Mouse (Mus musculus) small intestine, adult 2 months (tissue): Measurements from ENCODE around the gene Fbxl20. TPM values are rescaled to one million over a fixed set of nuclear protein-coding genes. Genes with fewer than 3 reads are reported as not detected.

Experiments used
- H3K27ac ChIP-seq: fragments of 200-500 bp; 2 replicates; pipeline ENCODE4 v1.5.1; 2012; ENCODE audit warnings: low read depth, low read length, control low read depth, inconsistent platforms; ENCODE audit not compliant: insufficient read depth
- H3K27me3 ChIP-seq: fragments of 200-500 bp; 2 replicates; pipeline ENCODE4 v1.6.1; 2012; ENCODE audit warnings: mild to moderate bottlenecking, moderate library complexity, low read length, inconsistent platforms; ENCODE audit not compliant: control insufficient read depth, insufficient read depth
- H3K36me3 ChIP-seq: fragments of 200-500 bp; 2 replicates; pipeline ENCODE4 v1.6.1; 2012; ENCODE audit warnings: mild to moderate bottlenecking, low read length, control low read depth, inconsistent platforms; ENCODE audit not compliant: control insufficient read depth, insufficient read depth
- H3K4me1 ChIP-seq: fragments of 200-500 bp; 2 replicates; pipeline ENCODE4 v1.6.1; 2012; ENCODE audit warnings: low read length, inconsistent platforms, mixed read lengths; ENCODE audit not compliant: control insufficient read depth, insufficient read depth, insufficient read length
- H3K4me3 ChIP-seq: fragments of 200-500 bp; 2 replicates; pipeline ENCODE4 v1.5.1; 2012; ENCODE audit warnings: low read depth, mild to moderate bottlenecking, control low read depth, inconsistent platforms, low read length, moderate library complexity
- CTCF ChIP-seq: fragments of 200-500 bp; IDR thresholded peaks from 2 replicates; pipeline ENCODE4 v1.5.1; 2012; ENCODE audit warnings: low read depth, mild to moderate bottlenecking, control low read depth, inconsistent platforms, low read length, moderate library complexity, mixed read lengths; ENCODE audit not compliant: insufficient replicate concordance, insufficient read length; ENCODE audit errors: extremely low read depth
- POLR2A ChIP-seq: fragments of 200-500 bp; IDR thresholded peaks from 2 replicates; pipeline ENCODE4 v1.6.1; 2012; ENCODE audit warnings: low read depth, mild to moderate bottlenecking, control low read depth, inconsistent platforms, low read length, moderate library complexity
- WGBS: fragments of 180-500 bp; shearing (Covaris S2); methylation state at CpG from one replicate; pipeline ENCODE4 v1.1.7; 2018; 5-methylcytosine and 5-hydroxymethylcytosine counted together
- polyA plus RNA-seq: library from polyadenylated mRNA; depleted of rRNA; stranded (reverse); fragments of >200 nt; gene quantifications from 2 replicates; pipeline ENCODE4 v1.2.3, GENCODE M21; 2012; rRNA removed

The Fbxl20 gene
- polyA plus RNA-seq, 1 experiment: 9.9 TPM

DNA sequence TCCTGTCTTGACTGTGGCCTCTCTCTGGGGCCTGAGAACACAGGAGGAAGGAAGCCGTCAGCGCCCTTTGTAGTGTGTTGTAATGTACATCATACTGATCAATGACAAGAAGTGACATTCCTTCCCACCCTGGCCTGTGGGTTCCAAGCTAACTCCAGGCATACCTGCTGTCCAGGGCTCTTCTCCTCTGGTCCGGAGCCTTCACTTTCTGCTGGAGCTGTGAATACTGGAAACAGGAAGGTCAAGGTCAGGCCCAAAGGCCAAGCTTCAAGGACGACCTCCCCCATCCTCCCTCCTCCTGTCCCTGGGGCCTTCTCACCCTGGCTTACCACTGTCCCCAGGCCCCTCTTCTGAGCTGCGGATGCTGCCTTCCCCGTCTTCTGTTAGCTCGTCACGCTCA, 109.2 kb downstream of the Fbxl20 start:
- H3K4me3 ChIP-seq: no peak overlapping the region
- H3K27me3 ChIP-seq: peaks cover 11% of the 10 kb centered on the region; the same call in 1 of the 2 replicates
- no peaks in the 10 kb centered on the region; the same call in 1 of the 2 replicates for H3K4me1 ChIP-seq
- H3K27ac ChIP-seq: no peak overlapping the region
- H3K36me3 ChIP-seq: no peaks in the 10 kb centered on the region
- WGBS: 78% methylated on average over 8 of the region's 8 CpGs
- no peak for TF ChIP-seq CTCF
- no peak for TF ChIP-seq POLR2A

DNA sequence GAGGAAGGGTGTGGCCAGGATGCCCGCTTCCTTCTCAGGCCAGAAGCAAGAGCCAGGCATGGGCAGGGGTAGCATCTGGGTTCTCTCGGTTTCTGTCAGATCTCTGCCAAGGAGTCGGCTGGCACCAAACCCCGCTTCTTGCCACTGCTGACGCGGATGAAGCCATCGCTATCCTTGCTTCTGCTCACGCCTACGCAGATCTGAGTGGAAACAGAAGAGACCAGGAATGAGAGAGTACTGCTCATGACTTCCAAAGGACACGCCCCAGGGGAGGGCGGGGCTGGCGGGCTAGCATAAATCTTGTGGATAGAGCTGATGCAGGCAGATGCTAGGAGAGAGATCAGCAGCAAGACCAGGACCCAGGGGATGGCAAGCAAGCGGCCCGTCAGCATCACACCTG, 112.3 kb downstream of the Fbxl20 start:
- H3K36me3 ChIP-seq: no peaks in the 10 kb centered on the region
- no peaks in the 10 kb centered on the region; the same call in 1 of the 2 replicates for H3K4me1 ChIP-seq
- H3K27me3 ChIP-seq: peaks cover 17% of the 10 kb centered on the region
- WGBS: 60% methylated on average over 14 of the region's 14 CpGs
- H3K27ac ChIP-seq: no peak overlapping the region
- no peak overlapping the region for H3K4me3 ChIP-seq
- TF ChIP-seq CTCF: no peak
- TF ChIP-seq POLR2A: no peak

DNA sequence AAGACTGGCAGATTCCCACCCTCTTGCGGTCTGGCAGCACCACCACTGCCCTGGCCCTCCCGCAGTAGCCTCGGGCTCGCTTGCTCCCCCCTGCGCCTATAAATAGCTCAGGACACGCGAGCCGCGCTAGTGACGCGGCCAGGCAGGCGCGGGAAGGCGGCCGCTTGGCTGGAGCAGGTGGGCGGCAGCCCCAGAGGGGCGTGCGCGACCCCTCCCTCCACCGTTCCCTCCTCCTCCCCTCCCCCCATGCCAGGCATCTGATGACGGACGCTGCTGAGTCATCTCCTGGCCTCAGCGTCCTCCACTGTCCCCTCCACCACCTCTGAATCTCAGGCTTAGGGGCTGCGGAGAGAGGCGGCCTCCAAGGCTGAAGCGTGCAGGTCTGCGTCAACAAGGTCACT, 114.2 kb downstream of the Fbxl20 start:
- Histone ChIP-seq H3K27ac (no peak overlapping the region), H3K4me1 (no peaks in the 10 kb centered on the region; the same call in 1 of the 2 replicates), H3K36me3 (no peaks in the 10 kb centered on the region), H3K4me3 (peak overlapping the region; percentile 4; the same call in 1 of the 2 replicates), H3K27me3 (peaks cover 17% of the 10 kb centered on the region)
- TF ChIP-seq POLR2A (no peak), CTCF (no peak)
- 2% methylated on average over 26 of the region's 27 CpGs for WGBS

DNA sequence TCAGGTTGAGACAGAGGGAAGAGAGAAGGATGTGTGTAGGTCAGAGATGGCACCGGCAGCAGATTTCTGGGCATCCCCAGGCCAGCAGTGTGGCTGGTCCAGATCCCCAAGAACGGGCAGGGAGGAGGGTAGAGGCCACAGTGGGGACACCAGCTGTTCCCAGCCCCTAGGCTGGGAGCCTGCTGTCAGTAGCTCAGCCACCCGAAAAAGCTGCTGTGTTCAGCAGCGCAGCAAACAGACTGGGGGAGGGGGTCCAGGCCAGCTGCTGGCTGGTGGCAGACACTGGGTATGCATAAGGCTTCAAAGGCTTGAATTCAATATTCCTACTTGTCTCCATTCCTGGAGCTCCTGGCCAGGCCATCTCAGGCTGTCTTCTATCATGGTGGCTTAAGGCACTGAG, 115.4 kb downstream of the Fbxl20 start:
- 76% methylated on average over 4 of the region's 4 CpGs for WGBS
- Histone ChIP-seq H3K4me1 (no peaks in the 10 kb centered on the region; the same call in 1 of the 2 replicates), H3K27ac (no peak overlapping the region), H3K4me3 (no peak overlapping the region), H3K36me3 (peaks cover 8% of the 10 kb centered on the region), H3K27me3 (peaks cover 17% of the 10 kb centered on the region)
- TF ChIP-seq CTCF (no peak), POLR2A (no peak)

DNA sequence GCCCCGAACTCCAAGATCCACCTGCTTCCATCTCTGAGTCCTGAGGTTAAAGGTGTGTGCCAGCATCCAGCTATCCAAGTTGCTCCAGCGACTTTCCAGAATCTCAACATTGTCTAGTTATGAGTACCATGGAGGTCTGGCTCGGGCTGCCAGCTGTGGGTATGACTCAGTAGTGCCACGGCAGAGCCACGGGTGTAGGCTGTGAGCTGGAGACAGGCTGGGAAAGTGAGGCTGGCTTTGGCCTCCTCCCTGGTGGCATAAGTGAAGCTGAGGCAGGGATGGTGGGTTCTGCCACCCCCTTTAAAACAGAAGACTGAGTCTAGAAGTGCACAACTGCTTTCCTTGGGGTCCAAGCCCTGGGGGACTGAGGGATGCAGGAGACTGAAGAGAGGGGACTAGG, 116.1 kb downstream of the Fbxl20 start:
- Histone ChIP-seq H3K27ac (no peak overlapping the region), H3K36me3 (peaks cover 15% of the 10 kb centered on the region), H3K4me3 (no peak overlapping the region), H3K4me1 (no peaks in the 10 kb centered on the region; the same call in 1 of the 2 replicates), H3K27me3 (peaks cover 17% of the 10 kb centered on the region)
- 77% methylated on average over 5 of the region's 5 CpGs for WGBS
- TF ChIP-seq CTCF (no peak), POLR2A (no peak)

Other genes with a start within 250 kb of the Fbxl20 start
- gene Plxdc1, start 164.0 kb downstream of the Fbxl20 start, polyA plus RNA-seq: 1.1 and 1.6 TPM in 2 replicates
- gene Arl5c, start 154.2 kb downstream of the Fbxl20 start, polyA plus RNA-seq: 0.55 and 1.1 TPM in 2 replicates
- 3.2 and 5.7 TPM in 2 replicates for gene Cacnb1, start 127.4 kb downstream of the Fbxl20 start, polyA plus RNA-seq
- gene Rpl19, start 123.7 kb downstream of the Fbxl20 start, polyA plus RNA-seq: 393 and 501 TPM in 2 replicates
- gene Stac2, start 96.9 kb downstream of the Fbxl20 start, polyA plus RNA-seq: 0.87 and 0.91 TPM in 2 replicates
- gene Med1, start 42.9 kb upstream of the Fbxl20 start, polyA plus RNA-seq: 2.4 and 5.9 TPM in 2 replicates
- gene Cdk12, start 52.7 kb upstream of the Fbxl20 start, polyA plus RNA-seq: 3.6 and 8.1 TPM in 2 replicates
- 0.11 and 0.13 TPM in 2 replicates for gene Neurod2, start 179.2 kb upstream of the Fbxl20 start, polyA plus RNA-seq
- gene Ppp1r1b, start 198.0 kb upstream of the Fbxl20 start, polyA plus RNA-seq: 86.8 and 270 TPM in 2 replicates
- 47.0 and 76.5 TPM in 2 replicates for gene Stard3, start 208.0 kb upstream of the Fbxl20 start, polyA plus RNA-seq
- gene Tcap, start 233.4 kb upstream of the Fbxl20 start, polyA plus RNA-seq: 0.24 and 0.42 TPM in 2 replicates
- gene Pnmt, start 236.0 kb upstream of the Fbxl20 start, polyA plus RNA-seq: not detected in 2 replicates